Mouse (Mus musculus): Measurements from ENCODE around the gene Pds5b.
A peak's percentile ranks its signal among the peaks of the same experiment; 100 is the strongest.
"Not testable (repeated sequence)": the region's sequence is repeated elsewhere in the genome, so short reads cannot be mapped to it uniquely, and the experiment has no call there.

Gene Pds5b

DNA sequence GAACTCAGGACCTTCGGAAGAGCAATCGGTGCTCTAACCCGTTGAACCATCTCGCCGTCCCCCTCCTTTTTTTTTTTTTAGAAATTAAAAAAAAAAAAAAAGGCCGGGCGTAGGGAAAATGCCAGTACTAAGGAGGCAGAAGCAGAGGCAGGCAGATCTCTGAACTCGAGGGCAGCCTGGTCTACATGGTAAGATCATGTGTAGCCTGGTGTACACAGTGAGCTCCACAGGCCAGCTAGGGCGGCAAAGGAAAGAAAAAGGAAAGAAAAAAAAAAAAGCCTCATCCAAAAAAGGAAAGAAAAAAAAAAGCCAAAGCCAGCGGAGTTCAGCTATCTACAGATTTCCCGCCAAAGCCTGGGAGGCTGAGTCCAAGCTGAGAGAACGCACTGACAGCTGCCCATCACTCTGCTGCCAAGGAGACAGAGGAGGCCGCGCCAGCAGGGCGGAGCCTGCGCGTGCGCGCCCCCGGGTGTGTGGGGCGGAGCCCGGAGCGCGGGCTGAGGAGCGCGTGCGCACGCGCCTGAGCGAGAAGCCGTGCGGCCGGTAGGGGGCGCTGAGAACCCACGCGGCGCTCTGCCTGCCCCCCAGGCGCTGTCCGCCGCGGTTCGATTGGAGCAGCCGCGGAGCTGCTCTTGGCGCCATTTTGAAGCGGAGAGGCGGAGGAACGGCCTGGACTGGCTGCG is at the start of gene Pds5b:
TSS of gene Pds5b (plus strand) at position 587 of the 683 bp plus-strand sequence.
- DNase-seq, result peak; percentile 92 to 94

DNA sequence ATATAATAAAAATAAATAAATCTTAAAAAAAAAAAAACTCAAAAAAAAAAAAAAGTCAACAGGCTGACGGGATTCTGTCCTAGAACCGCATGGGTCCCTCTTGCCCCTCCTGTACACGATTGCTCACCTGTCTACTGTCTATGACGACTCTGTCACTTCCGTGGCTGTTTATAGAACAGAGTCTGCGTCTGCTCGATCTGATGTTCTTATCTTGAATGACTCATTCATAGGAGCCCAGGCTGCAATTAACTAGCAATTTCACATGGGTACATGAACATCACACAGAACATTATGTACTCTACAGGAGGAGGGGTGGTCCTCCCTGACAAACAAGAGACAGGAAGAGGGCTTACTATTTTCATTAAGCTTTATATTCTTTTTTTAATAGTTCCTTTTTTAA is 48.0 kb upstream of the Pds5b start:
- no peak for DNase-seq

DNA sequence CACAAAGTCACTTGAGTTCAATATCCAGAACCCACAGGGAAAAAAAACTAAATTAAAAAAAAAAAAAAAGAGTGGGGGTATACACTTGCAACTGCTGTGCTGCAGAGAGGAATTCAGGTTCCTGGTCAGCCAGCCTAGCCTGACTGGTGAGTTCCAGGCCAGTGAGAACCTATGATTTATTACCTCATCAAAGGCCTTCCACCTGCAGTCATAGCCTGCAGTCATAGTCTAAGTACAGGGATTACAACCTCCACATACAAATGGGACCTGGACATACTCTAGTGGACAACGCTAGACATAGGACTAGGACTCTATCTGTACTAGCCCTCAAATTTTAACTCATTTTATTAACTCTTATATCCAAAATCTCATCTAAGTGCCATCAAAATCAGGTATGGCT is 44.3 kb upstream of the Pds5b start:
- DNase-seq, result no peak

DNA sequence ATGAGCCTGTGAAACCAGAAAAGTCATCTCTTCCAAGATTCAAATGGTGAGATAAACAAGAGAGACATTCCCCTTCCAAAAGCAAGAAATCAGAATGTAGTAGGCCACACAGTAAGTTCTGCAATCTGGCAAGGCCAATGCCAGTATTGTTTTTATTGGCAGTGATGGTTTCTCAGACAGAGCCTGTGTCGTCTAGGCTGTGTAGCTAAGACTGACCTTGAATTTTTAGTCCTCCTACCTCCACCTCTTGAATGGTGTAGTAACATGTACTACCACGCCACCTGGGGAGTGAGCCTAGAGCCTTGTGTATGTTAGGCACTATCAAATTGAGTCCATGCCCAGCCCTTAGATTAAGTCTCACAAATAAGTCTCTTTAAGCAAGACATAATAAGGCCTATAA is 43.8 kb upstream of the Pds5b start:
- no peak for DNase-seq

DNA sequence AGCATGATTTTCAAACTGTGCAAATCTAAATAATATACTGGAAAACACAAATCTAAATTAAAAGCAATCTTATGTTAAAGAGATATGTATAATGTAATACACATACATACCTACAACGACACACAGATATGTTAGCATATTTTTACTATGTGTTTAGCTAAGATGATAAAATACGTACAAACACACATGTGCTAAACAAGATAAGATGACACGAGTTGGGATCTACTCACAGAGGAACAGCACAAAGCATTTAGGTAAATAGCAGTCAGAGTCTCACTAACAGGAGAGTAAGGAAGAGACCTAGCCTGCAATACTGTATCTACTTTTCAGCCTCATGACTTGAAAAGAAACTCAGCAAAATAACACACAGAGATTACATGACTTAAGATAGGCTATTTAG is 32.1 kb upstream of the Pds5b start:
- no peak for DNase-seq

- not testable (repeated sequence) for DNase-seq
These were observed 30.1 kb upstream of the Pds5b start for GRCm38 (mm10) chr5:150643390-150643789.

DNA sequence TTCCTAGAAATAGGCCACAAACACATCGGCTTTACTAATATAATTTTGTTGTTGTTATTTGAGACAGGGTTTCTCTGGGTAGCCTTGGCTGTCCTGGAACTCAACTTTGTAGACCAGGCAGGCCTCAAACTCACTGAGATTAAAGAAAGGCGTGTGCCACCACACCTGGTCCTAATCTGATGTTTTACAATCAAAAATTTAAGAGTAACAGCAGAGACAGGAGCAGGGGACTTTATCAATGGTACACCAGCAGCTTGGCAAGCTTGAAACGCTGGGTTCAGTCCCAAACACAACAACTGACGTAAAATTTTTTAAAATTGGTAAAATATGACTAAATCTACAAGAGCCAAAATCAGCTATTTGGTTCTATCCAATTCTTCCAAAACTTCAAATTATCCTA is 28.6 kb upstream of the Pds5b start:
- DNase-seq, result no peak

DNA sequence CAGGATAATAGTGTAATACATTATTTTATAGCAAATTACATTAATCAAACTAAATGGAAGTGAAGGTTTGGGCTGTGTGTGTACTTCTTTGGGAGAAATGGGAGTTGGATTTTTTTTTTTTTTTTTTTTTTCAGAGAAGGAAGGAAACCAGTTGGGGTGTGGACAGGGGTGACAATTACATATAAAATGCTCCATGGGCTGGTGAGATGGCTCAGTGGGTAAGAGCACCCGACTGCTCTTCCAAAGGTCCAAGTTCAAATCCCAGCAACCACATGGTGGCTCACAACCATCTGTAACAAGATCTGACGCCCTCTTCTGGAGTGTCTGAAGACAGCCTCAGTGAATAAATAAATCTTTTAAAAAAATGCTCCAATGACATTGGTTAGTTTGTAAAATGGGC is 21.0 kb upstream of the Pds5b start:
- DNase-seq, result no peak

- DNase-seq, result no peak
These were observed 19.0 kb upstream of the Pds5b start for GRCm38 (mm10) chr5:150654548-150654947.

DNA sequence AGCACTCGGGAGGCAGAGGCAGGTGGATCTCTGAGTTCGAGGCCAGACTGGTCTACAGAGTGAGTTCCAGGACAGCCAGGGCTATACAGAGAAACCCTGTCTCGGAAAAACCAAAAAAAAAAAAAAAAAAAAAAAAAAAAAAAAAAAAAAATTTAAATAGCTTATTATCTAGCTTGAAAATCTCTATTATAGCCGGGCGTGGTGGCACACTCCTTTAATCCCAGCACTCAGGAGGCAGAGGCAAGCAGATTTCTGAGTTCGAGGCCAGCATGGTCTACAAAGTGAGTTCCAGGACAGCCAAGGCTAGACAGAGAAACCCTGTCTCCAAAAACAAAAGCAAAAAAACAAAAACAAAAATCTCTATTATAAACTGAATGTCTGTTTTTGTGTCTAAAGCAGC is 14.1 kb upstream of the Pds5b start:
- DNase-seq, result not testable (repeated sequence)

DNA sequence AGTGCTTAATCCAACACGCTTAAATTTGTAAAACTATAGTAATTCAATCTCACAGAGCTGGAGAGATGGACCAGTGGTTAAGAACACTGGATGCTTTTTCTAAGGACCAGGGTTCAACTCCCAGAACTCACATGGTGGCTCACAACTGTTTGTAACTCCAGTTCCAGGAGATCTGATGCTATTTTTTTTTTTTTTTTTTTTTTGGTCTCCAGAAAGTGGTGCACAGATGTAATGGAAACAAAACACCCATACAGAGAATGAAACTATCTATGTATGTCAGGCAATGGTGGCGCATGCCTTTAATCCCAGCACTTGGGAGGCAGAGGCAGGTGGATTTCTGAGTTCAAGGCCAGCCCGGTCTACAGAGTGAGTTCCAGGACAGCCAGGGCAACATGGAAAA is 13.2 kb upstream of the Pds5b start:
- DNase-seq, result not testable (repeated sequence)

DNA sequence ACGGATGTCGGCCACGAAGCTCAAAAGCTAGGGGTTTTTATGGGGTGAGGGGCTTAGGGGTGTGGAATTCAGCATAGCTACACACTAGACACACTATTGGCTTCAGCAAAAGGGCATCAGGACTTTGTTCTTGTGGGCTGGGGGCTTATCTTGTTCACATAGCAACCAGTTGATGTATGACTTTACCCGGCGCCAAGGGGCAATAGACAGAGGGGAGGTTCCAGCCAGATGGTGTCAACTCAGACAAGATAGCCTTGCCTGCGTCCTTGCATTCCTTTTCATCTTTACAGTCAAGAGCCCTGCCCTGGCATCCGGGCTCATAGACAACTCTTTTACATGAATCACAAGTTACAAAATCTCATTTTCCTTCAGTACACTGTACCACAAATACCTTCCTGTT is 9.6 kb upstream of the Pds5b start:
- DNase-seq, result not testable (repeated sequence)

DNA sequence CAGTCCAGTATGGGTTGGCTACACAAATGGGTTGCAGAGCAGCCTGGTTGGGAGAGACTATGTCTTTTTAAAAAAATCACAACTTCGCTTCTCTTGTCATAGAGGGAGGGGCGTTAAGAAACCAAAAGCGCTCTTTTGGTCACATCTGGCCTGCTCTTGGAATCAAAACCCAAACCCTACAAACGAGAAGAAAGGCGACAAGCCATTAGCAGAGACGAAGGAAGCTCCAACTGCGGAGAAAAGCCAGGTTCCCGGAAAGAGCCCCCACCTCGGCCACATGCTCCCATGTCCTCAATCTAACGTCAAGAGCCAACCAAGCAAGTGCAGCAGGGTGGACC is 8.8 kb upstream of the Pds5b start:
- DNase-seq, result no peak

DNA sequence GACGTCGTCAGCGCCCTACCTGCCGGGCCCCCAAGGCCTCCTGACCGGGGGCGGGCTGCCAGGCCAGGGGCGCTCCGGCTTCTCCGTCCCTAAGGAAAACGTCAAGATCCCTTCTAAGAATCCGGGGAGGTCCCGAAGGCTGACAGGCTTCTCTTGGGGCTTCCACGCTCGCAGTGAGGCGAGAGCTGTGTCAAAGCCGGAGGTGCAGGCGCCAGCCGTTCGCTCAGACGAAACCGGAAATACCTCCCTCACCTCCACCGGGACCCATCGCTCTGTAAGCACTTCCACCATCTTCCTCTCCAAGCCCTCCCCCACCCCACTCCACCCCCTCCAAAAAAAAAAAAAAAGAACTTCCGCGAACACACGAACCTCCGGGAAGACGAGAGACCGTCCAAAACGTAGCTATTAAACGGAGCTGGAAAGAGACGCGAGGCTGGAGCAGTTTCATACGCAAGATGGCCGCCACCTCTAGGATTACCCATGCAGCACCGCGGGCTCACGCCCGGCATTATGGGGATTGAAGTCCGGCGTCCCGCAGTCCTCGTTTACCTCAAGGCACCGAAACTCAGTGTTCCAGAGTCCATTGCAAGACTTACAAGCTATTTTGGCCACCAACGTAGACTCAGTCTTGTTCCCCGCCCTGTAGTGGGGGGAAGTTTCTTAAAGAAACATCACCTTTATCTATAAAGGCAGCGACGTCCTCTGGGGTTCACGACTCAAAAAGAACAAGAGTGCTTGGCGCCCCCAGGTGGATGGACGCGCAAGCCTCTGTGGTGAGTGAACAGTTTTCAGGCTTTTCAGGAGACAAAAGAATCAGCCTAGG is 8.2 kb upstream of the Pds5b start:
- peak; percentile 97 for DNase-seq

GRCm38 (mm10) chr5:150666133-150666739 is 7.3 kb upstream of the Pds5b start, which contains the start of gene N4bp2l2:
Gene N4bp2l2 (minus strand): TSS chr5:150666183.
- DNase-seq, result not testable (repeated sequence)

DNA sequence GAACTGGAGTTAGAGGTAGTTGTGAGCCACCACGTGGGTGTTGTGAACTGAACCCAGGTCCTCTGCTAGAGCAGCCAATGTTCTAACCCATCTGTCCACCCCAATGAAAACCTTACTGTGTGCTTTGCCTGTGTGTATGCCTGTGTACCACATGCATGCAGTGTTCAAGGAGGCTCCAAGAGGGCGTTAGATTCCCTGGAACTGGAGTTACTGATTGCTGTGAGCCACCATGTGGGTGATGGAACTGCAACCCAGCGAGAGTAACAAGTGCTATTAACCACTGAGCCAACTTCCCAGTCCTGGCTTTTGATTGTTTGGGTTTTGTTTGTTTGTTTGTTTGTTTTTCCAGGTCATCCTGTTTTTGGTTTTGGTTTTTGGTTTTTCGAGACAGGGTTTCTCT is 4.8 kb upstream of the Pds5b start:
- DNase-seq, result no peak

GRCm38 (mm10) chr5:150672343-150672742 is 1.2 kb upstream of the Pds5b start:
- no peak for DNase-seq

- DNase-seq, result peak in 1 of 2 experiments; percentile 9
These were observed 512 bp downstream of the Pds5b start for GRCm38 (mm10) chr5:150673880-150674621.

GRCm38 (mm10) chr5:150674866-150675265 is 1.3 kb downstream of the Pds5b start:
- no peak for DNase-seq

DNA sequence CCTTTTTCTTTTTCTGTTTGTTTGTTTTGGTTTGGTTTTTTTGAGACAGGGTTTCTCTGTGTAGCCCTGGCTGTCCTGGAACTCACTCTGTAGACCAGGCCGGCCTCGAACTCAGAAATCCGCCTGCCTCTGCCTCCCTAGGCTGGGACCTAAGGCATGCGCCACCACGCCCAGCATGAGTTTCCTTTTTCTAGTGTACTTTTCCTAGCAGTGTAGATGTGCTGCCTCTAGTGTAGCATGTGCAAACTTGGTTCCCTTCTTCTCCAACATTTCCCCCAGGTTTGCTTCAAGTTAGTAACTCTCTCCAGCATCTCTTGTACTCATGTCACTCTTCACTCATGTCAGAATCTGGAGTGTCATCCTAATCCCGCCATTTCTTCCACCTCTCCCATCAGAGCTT is 9.3 kb downstream of the Pds5b start:
- DNase-seq, result not testable (repeated sequence)

DNA sequence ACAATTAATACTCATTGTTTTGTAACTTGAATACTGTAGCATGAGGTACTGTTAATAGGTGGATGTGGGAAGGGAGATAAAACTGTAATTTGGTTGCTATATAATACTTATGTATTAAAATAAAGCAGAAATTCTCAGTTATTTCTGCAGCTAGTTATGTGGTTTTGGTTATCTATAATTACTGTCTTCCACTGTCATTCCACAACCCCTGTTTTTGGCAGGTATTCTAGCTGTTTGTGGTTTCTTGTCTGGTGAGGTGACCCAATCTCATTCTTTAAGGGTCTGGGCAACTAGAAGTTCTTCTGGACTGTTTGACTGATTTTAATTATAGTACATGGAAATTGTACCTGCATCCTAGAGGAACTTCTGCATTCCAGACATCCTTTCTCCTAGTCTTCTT is 17.1 kb downstream of the Pds5b start:
- DNase-seq, result no peak

GRCm38 (mm10) chr5:150693277-150693676 is 19.7 kb downstream of the Pds5b start:
- no peak for DNase-seq

DNA sequence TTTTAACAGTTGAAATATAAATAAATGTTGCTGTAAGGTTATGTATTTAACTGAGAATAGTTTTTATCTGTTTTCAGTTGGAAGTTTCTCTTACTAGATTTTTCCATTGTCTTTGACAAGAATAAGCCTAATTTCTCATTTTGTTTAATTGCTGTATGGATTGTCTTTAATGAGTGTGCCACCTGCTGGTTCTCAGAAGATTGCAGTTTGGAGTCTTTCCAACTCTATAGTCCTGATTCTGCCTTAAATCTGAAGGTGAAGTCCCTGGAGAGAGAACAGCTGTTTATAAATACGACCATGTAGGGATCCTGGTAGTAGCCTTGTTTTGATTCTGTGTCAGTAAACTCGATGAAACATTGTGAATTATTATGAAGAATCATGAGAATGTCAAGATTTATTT is 29.2 kb downstream of the Pds5b start:
- peak in 1 of 2 experiments; percentile 40 for DNase-seq

Measured in lung, adult 18-20 months (tissue).